Comparison of ENCODE assay signal across 11 mouse cellular contexts in genomic region chr4:55652628-55653027, GRCm38 (mm10).
A peak's percentile ranks its signal among the peaks of the same experiment; 100 is the strongest.
DNase-seq lines count a peak whose midpoint lies in the region; ATAC-seq and TF ChIP-seq lines count a peak whose summit lies in the region.
"Had no signal": no experiment of that assay in that cellular context is flagged by ENCODE, and none has a peak within 500 bp of the region (broad histone marks: within the 10 kb centered on the region; RNA-seq: fewer than 3 reads in every experiment).

No protein-coding gene starts in this region.

- peak; percentile 9 for DNase-seq in cerebellum, adult 9-11 months
- DNase-seq in heart, postnatal 14 days = no peak
- DNase-seq in lung, embryonic 14.5 days = no peak
- no peak for DNase-seq in lung, postnatal 10 days

- no peak for TF ChIP-seq CTCF in lung, embryonic 14.5 days (IDR thresholded peaks at IDR 0.05; ENCODE audit: low read depth)

- no peak overlapping the region for H3K9ac ChIP-seq in heart, embryonic 16.5 days (ENCODE audit: low read length)
- H3K9ac ChIP-seq in lung, embryonic 14.5 days = no peak overlapping the region
- peak overlapping the region; percentile 77 for H3K9ac ChIP-seq in stomach, embryonic 16.5 days (ENCODE audit: low read length)
- H3K9ac ChIP-seq: midbrain, embryonic 15.5 days had no signal

- H3K4me2 ChIP-seq in heart, embryonic 16.5 days (ENCODE audit: low read depth, low read length) = no peak overlapping the region
- H3K4me2 ChIP-seq in lung, embryonic 14.5 days = peak overlapping the region; percentile 78; the same call in 1 of the 2 replicates
- H3K4me2 ChIP-seq in stomach, embryonic 16.5 days (ENCODE audit: low read depth, low read length) = peak overlapping the region; percentile 65

- no peaks in the 10 kb centered on the region for H3K36me3 ChIP-seq in heart, embryonic 16.5 days (ENCODE audit: control insufficient read depth, insufficient read depth)
- H3K36me3 ChIP-seq in lung, embryonic 14.5 days (ENCODE audit: insufficient read depth) = no peaks in the 10 kb centered on the region
- no peaks in the 10 kb centered on the region for H3K36me3 ChIP-seq in stomach, embryonic 16.5 days (ENCODE audit: control insufficient read depth, insufficient read depth, low read length)
- H3K36me3 ChIP-seq: midbrain, embryonic 15.5 days; neural tube, embryonic 13.5 days had no signal

- H3K9me3 ChIP-seq in heart, embryonic 16.5 days (replicated peaks; ENCODE audit: control insufficient read depth, low read length) = no peaks in the 10 kb centered on the region
- no peaks in the 10 kb centered on the region for H3K9me3 ChIP-seq in lung, embryonic 14.5 days (ENCODE audit: low read depth, low read length)
- no peaks in the 10 kb centered on the region for H3K9me3 ChIP-seq in stomach, embryonic 16.5 days (replicated peaks; ENCODE audit: control insufficient read depth, low read length)
- H3K9me3 ChIP-seq: midbrain, embryonic 15.5 days; neural tube, embryonic 13.5 days had no signal

- intact Hi-C loops in heart, postnatal 14 days (cut with DNase I) = loop anchor here (5.0 kb wide), 2 partner anchors 50 to 575 kb away; no protein-coding TSS in a partner anchor

- H3K4me3 ChIP-seq in heart, embryonic 16.5 days (ENCODE audit: low read length) = no peak overlapping the region
- H3K4me3 ChIP-seq in lung, embryonic 14.5 days (ENCODE audit: low read depth, low read length) = no peak overlapping the region
- H3K4me3 ChIP-seq in stomach, embryonic 16.5 days (replicated peaks; ENCODE audit: low read length) = no peak overlapping the region

- 0 out of 2 replicates have a peak, but pooled peaks cover 5% of the 10 kb centered on the region for H3K27me3 ChIP-seq in heart, embryonic 16.5 days (ENCODE audit: control insufficient read depth, insufficient read depth, low read length)
- H3K27me3 ChIP-seq in lung, embryonic 14.5 days (ENCODE audit: insufficient read depth, low read length) = peaks cover 7% of the 10 kb centered on the region; the same call in 1 of the 2 replicates
- no peaks in the 10 kb centered on the region for H3K27me3 ChIP-seq in stomach, embryonic 16.5 days (ENCODE audit: control insufficient read depth, insufficient read depth, low read length)

- peaks cover 13% of the 10 kb centered on the region for H3K4me1 ChIP-seq in heart, embryonic 16.5 days (ENCODE audit: control insufficient read depth, insufficient read depth, low read length)
- peaks cover 10% of the 10 kb centered on the region for H3K4me1 ChIP-seq in lung, embryonic 14.5 days (ENCODE audit: insufficient read depth)
- peaks cover 19% of the 10 kb centered on the region for H3K4me1 ChIP-seq in stomach, embryonic 16.5 days (ENCODE audit: control insufficient read depth, insufficient read depth, low read length)

- WGBS in heart, embryonic 16.5 days = 75% methylated on average over 5 of the region's 5 CpGs
- WGBS in lung, embryonic 14.5 days = 71% methylated on average over 5 of the region's 5 CpGs
- 66% methylated on average over 5 of the region's 5 CpGs for WGBS in stomach, embryonic 16.5 days

- ATAC-seq in cerebellum, adult (ENCODE audit: insufficient number of reproducible peaks, low FRiP score, low TSS enrichment) = no peak
- no peak for ATAC-seq in heart, embryonic 16.5 days (replicated peaks; ENCODE audit: extremely low read depth, insufficient read depth, low FRiP score)
- no peak for ATAC-seq in lung, embryonic 14.5 days (ENCODE audit: insufficient read depth)
- no peak for ATAC-seq in stomach, embryonic 16.5 days (ENCODE audit: insufficient read depth, low FRiP score)
- no peak for ATAC-seq in megakaryocyte-erythroid progenitor cell, adult 5-6 weeks (replicated peaks; ENCODE audit: low FRiP score, low TSS enrichment, poor library complexity, severe bottlenecking)
- ATAC-seq: inflammation-experienced regulatory T-cells, adult 6 months; midbrain, embryonic 15.5 days had no signal

- H3K27ac ChIP-seq in heart, embryonic 16.5 days (ENCODE audit: low read length) = peak overlapping the region; percentile 98
- no peak overlapping the region for H3K27ac ChIP-seq in lung, embryonic 14.5 days (ENCODE audit: low read depth)
- H3K27ac ChIP-seq in stomach, embryonic 16.5 days (ENCODE audit: low read length) = no peak overlapping the region
